Mouse (Mus musculus) left cerebral cortex, postnatal 36 days (tissue): ENCODE measurements at regions not wholly inside any gene's neighbourhood (a gene's known extent, or its start where the extent isn't known, plus 50 kb on each side); places are given as distances from the start of the nearest gene placed in this dataset.

Experiments
- DNase-seq, 2 experiments: peaks; one replicate each; pipeline ENCODE4 v3.0.0; 2021 to 2022; ENCODE audit warnings: low spot score in 2 of 2, mixed read lengths in 1 of 2
- intact Hi-C: fragments of 180-260 bp; cut with DNase I; formaldehyde crosslinking; loops from one replicate; pipeline ENCODE4 v1.15.1; 2025

DNA sequence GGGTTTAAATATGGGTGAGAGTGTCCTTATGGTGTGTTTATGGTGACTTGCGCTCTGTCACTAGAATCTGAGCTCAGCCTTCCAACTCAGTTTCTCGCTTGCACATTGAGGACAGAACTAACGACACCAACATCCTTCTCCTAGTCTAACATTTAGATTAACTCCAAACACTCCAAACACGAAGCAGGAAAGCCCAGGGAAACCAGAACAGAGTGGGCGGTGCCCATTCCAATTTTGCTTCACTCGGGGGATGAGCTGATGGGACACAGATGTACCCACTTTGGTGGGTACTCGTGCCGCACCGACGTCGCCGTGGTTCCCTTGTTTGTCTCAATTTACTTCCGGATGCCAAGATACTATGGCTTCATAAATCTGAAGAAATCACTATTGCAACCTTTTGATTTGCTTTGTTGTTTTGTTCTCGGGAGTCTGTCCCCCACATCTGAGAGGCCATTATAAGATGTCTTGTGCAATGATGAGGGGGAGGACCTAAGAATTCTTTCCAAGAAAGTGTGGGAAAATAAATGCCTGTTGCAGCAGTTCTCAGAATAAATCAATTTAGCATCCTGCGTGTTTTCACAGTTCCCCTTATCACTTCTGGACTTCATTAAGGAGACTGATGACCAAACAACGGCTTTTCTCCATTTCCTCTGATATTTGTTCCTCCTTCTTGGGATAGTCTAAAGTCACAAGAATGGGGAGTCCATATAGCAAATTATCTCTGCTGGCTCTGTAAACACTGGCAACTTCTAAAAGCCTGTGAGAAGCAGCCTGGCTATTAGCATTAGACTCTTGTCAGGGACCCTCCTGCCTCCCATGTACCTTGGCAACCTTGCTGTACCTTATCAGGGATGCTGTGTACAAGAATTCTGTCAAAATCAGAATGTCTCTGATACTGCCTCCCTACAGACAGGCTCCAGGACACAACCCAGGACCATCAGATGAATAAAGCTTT is 96.2 kb upstream of the Klf9 start:
- DNase-seq: peak; percentile 61 to 70
- intact Hi-C loops: no loop called here

DNA sequence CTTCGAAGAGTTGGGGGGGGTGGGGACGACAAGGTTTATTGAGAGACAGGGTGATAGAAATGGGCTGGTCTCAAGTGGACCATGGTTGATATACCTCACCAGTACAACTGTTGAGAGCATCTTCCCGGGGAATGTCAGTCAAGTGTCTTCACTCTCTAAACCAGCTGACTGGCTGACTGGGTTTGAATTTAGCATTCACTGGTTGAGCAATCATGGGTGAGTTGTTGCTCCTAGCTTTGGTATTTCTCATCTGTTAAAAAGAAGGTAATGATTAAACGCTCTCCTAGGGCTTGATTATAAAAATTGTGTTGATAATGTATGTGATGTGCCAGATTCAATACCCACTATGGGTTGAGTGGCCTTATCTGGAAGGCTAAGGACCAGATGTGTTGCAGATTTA is 89.6 kb upstream of the Klf9 start:
- intact Hi-C loops: no loop called here
- DNase-seq: no peak

DNA sequence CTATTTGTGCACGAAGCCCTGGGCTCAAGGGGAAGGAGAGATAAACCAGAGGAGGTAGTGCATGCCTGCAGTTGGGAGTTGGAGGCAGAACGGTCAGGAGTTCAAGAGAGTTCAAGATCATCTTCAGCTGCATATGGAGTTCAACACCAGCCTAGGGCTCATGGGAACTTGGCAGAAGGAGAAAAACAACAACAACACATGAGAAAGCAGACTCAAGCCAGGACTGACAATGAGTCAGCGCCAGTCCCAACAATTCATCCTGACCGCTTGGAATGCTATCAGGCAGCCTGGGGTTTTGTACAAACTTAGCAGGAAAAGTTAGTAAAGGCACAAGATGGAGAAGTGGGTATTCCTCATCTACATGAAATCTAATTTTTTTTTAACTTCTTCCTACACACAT is 86.6 kb upstream of the Klf9 start:
- intact Hi-C loops: no loop called here
- no peak for DNase-seq

DNA sequence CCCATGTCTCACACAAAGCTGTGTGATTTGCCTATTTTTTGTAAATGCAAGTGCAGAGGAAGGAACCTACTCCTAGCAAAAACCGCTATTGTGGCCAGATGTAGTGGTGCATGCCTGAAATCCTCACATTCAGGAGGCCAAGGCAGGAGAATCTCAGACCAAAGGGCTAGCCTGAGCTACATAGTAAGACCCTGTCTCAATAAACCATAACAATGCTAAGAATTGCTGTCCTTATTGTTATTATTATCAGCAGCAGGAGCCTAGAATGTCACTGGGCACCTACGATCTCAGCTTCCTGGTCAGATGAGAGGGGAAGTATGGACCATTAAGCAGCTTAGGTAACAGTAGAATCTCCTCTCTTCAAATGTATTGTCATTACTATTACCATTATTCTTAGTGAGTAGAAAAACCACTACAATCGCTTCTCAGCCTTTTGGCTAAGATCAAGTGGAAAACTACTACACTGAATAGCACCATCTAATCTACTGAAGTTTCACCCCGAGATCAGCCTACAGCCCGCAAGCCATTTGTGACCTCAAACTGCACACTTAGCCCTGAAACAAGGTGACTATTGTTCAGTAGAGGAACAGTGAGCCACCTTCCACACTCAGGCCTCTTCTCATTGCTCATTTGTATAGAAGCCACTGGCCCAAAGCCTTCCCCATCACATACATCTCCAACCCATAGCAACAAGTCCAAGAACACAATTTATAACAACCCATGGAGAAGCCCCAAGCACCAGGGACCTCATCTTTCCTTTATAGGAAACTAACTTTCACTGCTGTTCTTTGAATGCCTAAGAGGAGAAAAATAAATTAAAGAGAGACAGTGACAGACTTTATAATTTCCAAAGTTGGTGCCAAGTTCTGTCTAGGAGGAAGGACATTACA is 84.9 kb upstream of the Klf9 start:
- no peak for DNase-seq
- intact Hi-C loops: loop anchor here (2.0 kb wide), 1 partner anchor 79 kb away; no protein-coding TSS in a partner anchor

DNA sequence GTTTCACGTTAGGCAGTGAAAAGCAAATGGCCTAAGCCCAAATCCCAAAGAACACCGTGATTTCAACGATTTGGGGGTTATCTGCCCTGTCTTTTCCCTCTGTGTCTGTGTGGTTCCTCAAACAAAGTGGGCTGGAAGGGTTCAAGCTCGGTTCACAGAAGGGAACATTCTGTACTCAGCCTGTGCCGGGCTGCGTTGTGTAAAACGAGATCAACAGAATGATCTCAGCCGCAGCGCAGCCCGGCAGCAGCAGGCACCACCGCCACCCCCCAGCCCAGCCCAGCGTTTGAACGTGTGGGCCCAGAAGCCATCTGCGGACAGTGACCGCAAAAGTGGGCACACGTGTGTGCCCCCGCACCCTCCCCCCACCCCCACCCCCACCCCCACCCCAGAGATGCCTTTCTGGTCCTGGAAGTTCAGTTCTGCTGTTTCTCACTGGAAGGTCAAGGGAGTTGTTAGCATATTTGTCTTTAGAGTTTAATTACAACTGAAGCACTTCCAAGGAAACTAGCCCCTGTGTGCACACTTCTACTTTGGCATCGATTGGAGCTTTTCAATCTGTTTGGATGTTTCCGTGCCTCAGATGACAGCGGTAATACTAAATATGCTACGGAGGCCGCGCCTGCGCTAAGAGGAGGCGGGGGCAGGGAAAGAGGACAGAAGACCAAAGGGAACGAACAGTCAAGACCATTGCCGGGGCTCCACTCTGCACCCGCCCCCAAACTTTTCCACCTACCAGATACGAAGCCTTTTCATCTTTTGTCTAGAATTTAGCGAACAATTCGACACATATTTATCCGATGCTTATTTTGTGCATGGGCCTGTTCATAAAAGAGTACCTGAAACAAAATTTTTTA is 83.9 kb upstream of the Klf9 start:
- intact Hi-C loops: loop anchor here (2.0 kb wide), 1 partner anchor 78 kb away; no protein-coding TSS in a partner anchor
- DNase-seq: peak; percentile 78 to 81

DNA sequence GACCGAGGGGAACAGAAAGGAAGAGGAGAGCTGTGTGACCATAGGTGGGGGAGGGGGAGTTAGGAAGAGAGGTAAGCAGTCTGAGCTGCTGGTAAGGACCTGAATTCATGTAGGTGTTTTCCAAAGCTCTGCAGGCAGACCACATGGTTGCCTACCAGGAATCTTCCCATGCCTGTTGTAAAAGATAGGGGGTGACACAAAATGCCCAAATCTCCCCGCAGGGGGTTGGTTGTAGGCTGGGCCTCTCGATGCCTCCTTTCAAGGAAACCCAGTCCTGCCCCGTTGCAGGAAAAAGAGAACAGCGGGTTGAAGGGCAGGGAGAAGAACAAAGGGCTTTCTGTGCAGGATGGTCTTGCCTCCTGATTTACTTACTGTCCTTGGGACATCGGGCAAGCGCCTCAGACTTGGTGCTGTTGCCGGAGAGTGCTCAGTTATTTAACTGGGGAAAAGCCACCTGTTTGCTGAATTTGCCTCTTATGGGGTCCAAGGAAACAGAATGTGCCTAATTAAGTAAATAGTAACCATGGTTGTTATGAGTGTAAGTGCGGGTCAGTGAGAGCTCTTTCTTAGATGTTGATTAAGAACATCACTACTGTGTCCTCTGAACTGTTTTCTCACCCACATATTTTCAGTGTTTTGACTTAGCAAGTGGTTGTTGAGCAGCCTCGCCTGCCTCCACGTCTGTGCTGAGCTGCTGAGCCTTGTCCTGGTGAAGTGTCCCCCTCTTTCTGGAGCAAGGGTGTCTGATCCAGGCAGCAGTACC is 83.1 kb upstream of the Klf9 start:
- intact Hi-C loops: loop anchor here (2.0 kb wide), 1 partner anchor 77 kb away; no protein-coding TSS in a partner anchor
- peak in 1 of 2 experiments; percentile 39 for DNase-seq

DNA sequence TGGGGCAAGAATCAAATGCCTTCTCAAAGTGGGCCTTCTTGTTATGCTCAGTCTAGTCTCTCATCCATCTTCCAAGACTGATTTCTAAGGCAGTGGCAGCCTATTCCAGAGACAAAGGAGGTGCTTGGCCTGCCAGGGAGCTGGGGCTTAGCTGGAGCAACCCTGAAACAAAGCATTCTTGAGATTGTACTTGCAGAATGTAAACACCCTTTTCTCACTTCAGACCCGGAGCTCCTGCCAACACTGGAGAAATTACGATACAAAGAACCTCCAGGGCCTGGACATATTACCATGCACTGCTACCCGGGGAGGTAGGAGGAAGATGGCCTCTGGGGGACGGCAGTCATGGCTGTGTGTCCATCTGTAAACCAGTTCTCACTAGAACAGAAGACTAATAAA is 82.5 kb upstream of the Klf9 start:
- DNase-seq: no peak
- intact Hi-C loops: no loop called here

DNA sequence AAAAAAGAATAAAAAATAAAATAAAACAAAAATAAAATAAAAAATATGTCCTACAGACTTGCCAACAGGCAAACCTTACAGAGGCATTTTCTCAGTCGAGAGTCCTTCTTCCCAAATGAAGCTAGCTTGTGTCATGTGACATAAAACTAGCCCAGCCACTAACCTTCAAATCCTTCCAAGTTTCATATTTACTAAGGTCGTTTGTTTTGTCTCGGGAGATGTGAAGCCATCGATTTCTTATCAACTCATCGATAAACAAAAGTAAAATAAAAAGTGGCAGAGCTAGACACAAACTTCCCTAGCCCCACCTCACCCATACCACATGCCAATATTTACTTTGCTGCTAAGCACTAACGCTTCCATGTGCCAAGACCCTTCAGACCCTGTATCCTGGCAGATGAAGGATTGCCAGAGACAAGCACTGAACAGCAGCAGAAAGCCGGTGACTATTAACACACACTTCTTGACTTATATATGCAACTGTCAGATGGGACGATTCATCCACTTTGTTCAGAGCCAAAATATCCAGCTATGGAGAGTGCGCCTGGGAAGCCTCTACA is 79.9 kb upstream of the Klf9 start:
- intact Hi-C loops: no loop called here
- DNase-seq: no peak

DNA sequence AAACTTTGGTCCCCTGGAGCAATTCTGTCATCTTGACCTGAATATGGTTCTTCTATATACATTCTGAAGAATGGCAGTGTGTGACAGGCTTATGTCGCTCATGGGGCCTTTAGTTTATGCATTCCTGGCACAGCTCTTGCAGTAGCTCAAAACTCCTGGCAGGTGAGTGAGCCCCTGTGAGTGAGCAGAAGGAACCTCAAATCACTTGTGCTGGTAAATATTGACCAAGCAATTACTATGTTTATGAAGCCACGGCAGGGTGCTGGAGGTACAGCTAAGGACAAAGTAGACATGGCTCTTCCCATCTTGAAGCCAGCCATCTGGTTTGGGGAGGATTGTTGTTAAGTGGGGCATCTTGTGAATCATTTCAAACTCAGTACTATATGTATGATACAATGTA is 79.1 kb upstream of the Klf9 start:
- intact Hi-C loops: no loop called here
- DNase-seq: no peak

DNA sequence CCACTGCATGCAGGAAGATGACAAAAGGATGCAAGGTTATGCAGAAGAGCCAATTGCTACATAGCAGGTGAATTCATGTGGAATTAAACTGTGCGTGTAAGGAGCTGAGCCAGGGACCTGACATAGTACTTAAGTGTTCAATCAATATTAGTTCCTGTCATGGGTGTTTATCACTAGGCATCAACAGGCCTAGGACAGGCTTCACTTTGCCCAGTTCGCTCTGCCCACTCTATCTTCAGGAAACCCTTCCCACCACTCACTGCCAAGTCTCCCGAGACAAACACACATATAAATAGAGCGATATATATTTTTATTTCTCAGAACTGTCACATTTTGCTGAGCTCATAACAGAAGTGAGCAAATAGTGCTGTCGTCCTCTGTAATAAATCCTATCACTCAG is 78.2 kb upstream of the Klf9 start:
- DNase-seq: no peak
- intact Hi-C loops: no loop called here

DNA sequence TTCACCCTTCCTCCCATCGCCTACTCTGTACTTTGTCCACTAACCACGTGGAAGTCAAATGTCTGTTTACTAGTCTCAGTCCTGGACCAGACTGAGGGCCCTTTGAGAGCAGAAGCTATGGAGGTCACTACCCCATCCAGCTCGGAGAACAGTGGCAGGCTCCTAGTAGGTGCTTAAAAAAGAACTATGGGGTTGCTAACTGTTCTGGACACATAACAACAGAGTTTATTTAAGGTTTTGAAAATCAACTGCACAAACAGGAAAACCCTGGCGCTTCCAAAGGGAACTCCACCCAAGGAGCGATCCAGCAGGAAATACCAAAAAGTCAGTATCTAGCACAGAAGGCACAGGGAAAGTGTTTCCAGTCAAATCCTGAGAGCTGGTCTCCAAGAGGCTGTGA is 75.5 kb upstream of the Klf9 start:
- intact Hi-C loops: no loop called here
- no peak for DNase-seq

DNA sequence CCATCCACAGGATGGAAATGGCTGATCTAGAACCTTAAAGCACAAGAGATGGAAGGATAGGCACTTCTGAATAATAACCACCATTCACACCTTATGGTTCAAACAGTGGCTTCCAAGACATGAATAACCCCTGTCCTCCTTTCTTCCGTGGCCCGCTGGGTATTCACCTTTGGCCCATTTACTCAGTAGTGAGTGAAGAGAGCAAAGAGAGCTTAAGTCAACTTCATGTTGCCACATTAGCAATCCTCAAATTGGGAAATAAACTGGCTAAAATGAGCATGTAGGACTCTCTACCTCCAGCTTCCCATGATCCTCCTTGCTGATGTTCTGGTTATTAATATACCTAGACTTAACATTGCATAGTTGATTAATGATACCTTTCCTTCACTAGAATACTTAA is 74.3 kb upstream of the Klf9 start:
- no peak for DNase-seq
- intact Hi-C loops: no loop called here

DNA sequence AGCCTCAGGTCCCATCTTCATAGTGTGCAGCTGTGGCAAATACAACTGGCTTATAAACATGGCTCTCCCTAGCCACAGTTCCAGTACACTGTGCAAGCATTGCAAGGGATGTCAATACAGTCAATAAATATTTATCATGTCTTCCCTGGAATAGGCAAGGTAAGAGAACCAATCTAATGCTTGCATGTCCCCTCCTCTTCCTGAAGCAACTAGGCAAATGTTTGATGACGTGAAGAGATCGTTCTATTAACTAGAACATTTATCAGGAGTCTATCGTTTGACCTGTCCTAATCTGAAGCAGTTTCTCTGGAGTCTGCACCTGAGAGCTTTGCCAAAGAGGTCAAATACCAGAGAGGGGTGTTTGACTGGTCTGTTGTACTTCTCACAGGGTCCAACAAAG is 72.4 kb upstream of the Klf9 start:
- DNase-seq: no peak
- intact Hi-C loops: no loop called here

DNA sequence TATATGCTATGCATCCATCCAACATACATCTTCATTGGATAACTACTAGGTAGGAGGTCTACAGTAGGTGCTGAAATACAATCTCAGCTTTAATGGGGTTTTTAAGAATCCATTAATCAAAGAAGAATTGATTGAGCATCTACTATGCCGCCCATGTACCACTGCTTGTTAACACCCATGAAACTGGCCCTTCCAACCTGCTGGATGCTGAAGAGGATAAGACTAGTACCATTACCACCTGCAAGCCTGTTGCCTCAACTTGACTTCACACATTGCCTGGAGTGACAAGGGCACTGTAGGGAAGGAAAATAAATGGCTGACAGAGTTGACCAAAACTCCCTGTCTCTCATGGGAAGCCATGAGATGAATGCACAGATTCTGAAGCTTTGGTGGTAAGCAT is 71.4 kb upstream of the Klf9 start:
- intact Hi-C loops: no loop called here

DNA sequence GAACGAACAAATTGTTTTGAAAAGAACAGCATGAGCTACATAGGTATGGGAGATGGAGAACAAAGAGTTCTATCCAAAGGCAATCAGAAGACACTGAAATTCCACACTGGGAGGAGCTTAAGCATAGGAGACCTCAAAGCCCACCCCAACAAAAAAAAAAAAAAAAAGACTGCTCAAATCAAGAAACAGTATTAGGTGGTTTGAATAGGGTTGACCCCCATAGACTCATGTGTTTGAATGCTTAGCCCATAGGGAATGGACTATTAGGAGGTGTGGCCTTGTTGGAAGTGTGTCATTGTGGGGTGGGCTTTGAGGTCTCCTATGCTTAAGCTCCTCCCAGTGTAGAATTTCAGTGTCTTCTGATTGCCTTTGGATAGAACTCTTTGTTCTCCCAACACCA is 70.0 kb upstream of the Klf9 start:
- DNase-seq: no peak
- intact Hi-C loops: no loop called here

More for the DNA sequence above, 71.4 kb upstream of the Klf9 start:
- no peak for DNase-seq

DNA sequence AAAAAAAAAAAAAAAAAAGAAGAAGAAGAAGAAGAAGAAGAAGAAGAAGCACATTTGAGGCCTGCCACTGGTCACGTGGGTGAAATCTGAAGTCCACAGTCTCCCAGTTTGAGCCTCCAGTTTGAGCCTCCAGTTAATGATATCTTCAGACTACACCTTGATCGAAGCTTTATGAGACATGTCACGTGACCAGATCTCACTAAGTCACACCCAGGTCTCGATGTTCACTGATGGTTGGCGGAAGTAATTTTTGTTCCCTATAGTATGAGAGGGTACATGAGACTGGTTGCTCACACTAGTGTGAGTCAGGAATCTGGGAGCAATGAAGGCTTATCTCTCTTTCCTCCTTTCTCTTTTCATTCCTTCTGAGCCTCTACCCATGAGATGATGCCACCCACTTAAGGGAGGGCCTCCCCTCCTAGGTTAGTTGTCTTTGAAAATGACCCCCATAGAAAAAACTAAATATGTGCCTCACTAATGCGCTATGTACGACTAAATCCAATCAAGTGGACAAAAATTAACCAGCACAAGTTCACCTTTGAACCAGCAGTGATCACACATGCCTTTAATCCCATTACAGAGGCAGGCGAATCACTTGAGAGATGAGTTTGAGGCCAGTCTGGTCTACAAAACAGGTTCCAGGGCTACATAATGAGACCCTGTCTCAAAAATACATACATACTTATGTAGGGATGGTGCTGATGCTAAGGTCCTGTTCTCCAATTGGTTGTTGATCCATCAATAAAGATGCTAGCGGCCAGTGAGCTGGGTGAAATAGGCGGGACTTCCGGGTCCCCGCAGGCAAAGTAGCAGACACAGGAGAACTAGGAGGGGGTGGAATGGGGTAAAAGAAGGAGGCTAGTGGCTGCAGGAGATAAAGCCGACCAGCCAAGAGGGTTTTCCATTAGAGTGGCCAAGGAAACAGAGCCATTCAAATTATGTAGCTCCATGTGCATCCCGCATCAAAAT is 66.1 kb upstream of the Klf9 start:
- intact Hi-C loops: no loop called here
- DNase-seq: no peak

DNA sequence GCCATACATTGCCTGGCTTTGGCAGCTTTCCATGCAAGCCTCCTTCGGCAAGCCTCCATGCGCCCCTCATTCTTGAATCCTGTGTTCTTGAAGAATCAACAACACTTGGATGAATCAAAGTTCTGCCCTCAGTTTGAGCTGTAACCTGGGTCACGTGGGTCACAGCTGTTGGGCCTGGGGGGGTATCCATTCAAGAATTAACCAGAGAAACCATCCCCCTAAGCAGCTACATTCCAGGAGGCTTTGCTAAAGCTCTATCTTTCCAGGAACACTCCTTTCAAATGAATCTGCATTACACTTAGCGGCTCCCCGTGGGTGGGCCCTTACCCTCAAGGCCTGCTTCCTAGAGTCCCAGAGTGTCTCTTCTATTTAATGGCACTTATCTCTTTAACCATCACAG is 65.2 kb upstream of the Klf9 start:
- intact Hi-C loops: no loop called here

More for the DNA sequence above, 65.2 kb upstream of the Klf9 start:
- no peak for DNase-seq
